Mouse (Mus musculus) embryo, embryonic 10 days (tissue): ENCODE results near the gene Ola1.

ENCODE experiments used
- DNase-seq: peaks from one replicate; pipeline ENCODE4 v3.0.0-alpha.2; 2015; ENCODE audit warnings: low spot score

Gene Ola1

DNA sequence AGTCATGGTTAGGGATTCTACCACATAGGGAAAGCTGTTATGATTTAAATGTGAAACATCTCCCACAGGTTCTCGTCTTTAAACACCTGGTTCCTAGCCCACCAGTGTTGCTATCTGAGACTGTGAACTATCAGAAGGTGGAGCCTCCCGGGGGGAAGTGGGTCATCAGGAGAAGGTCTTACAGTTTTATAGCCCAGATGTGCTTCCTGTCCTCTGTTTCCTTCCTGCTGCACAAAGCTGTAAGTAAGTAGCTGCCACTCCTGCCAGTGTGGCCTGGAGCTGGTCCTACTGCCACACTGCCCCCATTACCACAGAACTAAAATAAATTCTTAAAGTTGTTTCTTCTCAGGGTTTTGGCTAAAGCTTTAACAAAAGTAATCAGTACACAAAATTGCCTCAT lies 72.6 kb downstream of the Ola1 start:
- no peak for DNase-seq

DNA sequence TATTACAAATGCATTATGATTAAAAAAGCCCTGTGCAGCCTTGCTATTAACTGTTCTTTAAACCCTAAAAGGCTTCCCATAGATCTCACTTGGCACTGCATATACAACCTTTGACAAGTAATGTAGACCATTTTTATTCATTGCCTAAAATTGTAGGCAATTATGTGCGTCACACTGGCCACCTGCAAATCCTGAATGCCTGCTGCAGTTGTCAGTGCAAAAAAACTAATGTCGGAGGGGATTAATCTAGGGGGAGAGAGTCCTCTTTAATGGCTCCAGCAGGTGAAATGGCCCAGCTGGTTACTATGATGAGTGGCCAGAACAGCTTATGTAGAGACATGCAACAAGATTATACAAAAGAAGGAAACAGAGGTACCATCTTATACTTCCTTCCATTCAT lies 75.0 kb downstream of the Ola1 start:
- DNase-seq, result no peak

DNA sequence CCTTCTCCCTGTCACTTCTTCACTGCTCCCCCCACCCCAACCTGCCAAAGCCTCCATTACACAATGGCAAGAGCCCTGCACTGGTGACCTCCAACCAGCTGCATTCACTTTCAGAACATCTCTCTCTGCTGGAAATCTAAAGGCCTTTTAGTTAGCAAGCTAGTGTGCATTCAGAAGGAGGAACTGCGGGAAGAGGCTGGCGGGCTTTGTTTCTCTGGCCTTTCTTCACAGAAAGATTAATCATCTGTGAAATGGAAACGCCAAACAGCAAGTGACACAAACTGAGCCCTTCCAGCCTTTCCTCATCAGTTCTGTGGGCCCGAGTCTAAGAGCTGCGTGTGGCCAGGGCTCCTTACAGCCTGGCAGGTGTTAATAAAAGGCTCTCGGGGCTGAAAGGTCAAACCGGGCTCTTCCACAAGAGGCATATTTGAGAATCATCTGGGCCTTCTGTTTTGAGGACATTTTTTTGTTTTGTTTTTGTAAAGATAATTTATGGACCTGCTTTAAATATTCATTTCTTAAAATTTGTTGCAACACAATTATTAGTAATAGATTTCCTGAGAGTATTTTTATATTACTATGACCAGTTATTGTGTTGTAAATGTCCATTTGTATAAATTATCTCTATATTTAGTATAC lies 75.8 kb downstream of the Ola1 start:
- DNase-seq, result peak; percentile 85

DNA sequence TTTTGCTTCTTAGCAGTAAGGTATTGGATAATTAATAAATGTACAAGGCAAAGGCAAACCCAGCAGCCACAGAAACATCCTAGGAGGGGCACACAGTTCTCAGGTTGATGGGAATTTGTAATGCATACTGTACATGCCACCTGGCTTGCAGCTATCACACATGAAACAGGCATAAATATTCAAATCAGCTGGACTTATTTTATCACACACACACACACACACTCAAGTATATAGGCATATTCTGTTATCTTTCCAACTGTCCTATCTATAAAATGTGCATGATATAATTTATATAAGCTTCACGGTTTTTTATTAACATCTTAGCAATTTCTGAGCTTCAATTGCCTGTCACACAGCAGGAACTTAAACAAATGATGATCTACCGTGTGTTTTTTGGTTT lies 85.8 kb downstream of the Ola1 start:
- no peak for DNase-seq

DNA sequence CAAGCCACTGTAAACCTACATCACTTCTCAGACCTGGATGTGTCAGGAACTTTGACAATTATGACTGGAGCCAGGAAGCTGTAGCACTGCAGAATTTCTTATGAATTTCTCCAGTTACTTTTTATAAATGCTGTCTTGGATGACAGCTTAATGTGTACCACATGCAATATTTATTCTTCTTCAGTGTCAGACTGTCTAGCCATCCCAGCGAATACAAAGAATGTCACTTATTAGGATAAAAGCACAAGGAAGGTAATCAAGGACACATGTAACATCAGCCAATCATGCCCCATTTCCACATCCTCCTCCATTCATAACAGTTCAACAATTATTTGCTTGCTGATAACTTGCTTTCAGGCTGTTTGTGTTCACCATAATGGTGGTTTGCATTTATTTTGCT lies 91.0 kb downstream of the Ola1 start:
- no peak for DNase-seq

DNA sequence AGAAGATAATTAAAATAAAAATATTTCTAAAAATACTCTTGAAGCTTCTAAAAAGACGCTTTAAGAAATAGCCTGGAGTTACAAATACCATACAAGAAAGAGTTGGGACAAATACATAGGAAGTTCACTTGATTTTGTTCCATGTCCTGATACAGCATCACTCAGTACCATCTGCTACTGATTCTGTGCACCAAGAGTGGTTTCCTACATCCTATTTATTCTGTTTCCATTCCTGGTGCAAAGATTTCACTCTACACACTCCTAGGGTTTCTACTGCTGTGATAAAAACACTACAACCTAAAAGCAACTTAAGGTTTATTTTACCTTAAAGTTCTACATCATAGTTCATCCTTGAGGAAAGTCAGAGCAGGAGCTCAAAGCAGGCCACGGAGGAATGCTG lies 99.9 kb downstream of the Ola1 start:
- no peak for DNase-seq

DNA sequence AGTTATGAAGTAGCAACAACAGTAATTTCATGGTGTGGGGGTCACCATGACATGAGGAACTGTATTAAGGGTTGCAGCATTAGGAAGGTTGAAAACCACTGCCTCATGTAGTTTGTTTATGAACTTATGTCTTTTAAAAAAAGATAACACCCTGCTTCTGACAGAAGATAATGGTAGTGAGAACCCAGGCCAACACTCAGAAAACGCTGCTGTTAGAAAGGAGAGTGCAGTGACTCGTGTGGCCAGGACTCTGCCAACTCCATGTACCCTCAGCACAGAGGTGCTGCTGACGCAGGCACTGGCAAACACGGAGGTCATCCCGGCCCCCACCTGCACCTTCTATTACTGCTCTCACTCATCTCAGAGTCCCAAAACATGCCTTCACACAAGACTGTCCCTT lies 111.6 kb downstream of the Ola1 start:
- no peak for DNase-seq

DNA sequence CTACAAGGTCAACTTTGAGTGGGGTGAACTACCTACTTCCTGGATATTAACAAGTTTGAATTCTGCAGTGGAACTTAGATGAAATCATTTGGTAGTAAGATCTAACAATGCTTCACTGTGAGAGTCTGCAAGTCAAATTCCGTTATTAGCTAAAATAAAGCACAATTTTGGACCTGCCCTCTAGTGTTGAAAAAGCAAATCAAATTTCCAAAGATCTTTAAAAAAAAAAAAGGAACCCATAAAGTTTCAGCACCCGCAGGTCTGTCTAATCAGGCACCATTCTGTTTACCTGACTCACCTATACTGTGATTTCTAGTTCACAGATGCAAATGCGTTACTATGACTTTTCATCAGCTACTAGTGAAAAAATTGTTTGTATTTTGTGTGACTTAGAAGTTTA lies 122.2 kb downstream of the Ola1 start:
- no peak for DNase-seq

DNA sequence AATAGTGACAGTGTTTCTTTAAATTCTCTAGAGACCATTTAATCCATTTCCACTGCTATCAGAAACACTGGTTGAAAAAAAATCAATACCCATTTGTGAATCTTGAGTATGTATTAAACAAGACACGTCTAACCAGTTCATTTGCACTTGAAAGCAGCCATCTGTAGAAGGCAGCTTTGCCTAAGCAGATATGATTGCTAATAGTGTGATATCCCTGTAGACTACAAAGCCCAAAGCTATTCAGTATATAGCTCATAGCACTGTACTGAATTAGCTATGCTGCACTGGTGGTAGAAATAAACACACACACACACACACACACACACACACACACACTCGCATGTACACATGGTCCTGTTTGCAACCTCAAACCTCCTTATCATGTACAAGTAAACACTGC lies 123.4 kb downstream of the Ola1 start:
- DNase-seq, result no peak

DNA sequence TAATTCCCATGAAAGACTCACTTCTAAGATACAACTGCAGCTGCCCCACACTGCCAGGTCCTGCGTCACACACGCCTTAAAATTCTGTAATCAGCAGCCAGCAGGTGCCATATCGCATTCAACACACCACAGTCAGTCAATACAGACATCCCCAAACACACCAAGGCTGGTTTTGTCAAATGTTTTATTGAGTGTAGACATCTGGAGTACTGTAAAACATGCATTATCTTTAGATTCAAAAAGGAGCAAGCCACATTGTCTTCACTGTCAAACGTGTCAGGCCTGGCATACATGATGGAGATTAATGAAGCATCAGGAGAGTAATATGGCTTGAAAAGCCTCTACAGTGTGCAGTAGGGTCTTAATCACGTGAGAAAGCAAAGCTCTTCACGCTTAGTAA lies 125.7 kb downstream of the Ola1 start:
- no peak for DNase-seq

DNA sequence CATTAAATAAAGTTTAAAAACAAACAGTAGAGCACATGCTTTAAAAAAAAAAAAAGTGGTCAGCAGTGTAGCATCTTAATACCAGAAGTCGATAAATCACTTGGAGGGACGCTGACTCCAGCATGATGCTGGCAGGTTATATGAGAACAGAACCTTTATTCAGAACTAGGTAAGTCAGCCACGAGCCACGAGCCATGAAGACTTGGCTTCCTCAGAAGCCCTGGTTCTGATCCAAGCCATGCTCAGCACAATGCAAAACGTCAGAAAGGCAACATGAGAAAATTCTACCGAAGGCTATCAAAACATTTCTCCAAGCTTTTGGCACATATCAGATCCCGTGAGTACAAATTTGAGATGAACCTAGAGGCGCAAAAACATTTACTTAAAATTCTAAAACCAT lies 127.4 kb downstream of the Ola1 start:
- DNase-seq, result no peak

DNA sequence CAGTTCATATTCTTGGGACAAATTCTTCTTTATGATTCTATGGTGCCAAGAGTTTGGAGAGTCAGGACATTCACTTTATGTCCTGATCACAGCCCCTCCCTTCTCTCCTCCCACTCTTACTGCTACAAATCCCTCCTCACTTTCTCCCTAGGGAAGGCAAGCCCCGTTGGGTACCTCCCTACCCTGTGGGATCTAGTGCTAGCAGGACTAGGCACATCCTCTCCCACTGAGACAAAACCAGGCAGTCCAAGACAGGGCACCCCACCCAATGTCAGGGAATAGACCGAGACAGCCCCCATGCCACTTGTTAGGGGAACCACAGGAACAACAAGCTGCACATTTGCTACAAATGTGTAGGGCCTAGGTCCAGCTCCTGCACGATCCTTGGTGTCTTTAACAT lies 131.1 kb downstream of the Ola1 start:
- DNase-seq, result no peak

DNA sequence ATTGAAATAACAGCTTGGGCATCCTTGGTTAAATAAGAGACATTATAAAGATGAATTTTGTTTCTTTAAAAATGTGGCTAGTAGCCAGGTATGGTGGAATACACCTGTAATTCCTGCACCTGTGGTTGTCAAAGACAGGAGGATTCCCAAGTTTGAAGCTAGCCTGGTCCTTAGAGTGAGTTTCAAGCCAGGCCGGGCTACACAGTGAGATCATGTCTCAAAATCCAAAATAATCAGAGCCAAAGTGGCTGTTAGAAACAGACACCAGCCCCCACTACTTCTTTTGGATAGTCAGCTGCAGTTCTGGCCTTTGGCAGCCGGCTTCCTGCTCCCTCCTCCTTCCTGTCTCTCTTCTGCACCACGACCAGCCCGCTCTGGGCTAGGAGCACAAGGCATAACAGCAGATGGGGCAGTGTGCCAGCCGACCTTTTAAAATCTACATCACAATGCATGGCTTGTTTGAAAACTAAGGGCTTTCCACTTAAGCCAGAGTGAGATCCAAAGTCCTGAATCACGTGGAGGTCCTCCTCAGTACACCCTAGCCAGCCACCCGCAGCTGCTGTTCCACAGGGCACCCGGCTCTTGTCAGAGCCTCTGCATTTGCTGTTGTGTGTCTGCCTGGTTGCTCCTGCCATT lies 132.9 kb downstream of the Ola1 start:
- DNase-seq, result peak; percentile 21

DNA sequence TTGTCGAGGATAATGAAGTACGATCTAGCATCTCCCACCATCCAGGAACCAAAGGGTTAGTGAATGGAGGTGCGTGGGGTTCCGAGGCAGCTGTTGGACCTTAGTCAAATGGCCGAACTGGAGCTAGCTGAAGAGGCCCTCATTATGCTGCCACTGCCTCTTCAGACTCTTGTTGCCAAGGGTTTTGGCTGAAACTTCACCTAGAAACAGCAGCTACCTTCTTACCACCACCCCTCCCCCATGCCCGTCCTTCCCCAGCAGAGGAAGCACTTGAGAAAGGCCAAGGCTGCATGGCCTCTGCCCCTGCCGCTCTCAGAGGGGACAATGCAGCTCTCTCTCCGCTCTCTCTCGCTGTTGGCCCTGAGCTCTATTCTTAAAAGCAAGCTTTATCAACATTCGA lies 136.2 kb downstream of the Ola1 start:
- peak; percentile 22 for DNase-seq

DNA sequence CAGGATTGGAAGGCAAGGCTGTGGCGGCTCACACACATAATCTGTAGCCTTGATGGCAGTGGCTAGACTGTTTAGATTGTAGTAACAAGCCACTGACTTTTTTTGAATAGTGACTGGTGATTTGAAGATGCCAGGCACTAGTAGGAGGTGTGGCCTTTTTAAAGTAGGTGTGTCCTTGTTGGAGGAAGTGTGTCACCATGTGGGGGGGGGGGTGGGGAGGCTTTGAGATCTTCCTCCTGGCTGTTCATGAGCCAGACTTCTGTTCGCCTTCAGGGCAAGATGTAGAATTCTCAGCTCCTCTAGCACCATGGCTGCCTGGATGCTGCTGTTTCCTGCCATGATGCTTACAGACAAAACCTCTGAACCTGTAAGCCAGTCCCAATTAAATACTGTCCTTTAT lies 136.9 kb downstream of the Ola1 start:
- no peak for DNase-seq

DNA sequence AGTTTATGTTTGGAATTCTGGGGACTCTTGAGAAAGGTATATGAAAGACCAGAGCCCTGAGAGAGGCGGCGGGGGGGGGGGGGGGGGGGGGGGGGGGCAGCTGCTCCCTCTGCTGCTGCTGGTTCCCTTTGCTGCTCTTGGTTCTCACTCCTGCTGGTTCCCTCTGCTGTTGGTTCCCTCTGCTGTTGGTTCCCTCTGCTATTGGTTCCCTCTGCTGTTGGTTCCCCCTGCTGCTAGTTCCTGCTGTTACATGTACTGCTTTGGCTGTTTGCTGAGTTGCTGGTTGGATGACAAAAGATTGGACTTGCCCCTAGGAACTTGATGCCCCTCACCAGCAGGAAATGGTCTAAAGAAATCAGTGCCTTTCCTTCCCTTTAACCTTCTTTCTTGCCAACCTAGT lies 138.6 kb downstream of the Ola1 start:
- no peak for DNase-seq

DNA sequence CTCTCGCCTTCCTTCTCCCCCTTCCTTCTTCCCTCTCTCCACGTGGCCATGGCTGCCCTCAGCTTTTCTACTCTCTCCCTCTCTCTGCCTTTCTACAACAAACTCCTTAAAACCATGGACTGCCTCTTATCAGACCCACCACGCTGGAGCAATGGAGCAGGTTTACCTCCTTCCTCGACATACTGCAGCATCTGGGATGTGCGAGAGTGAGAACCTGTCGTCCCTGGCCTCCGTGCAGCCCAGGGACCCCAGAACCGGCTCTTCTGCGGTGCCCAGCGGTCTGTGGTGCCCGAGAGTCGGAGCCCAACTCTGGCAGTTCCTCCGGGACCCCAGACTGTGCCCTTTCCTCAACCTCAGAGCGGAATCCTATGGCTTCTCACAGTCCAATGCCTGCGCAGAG lies 139.4 kb downstream of the Ola1 start:
- DNase-seq, result no peak

DNA sequence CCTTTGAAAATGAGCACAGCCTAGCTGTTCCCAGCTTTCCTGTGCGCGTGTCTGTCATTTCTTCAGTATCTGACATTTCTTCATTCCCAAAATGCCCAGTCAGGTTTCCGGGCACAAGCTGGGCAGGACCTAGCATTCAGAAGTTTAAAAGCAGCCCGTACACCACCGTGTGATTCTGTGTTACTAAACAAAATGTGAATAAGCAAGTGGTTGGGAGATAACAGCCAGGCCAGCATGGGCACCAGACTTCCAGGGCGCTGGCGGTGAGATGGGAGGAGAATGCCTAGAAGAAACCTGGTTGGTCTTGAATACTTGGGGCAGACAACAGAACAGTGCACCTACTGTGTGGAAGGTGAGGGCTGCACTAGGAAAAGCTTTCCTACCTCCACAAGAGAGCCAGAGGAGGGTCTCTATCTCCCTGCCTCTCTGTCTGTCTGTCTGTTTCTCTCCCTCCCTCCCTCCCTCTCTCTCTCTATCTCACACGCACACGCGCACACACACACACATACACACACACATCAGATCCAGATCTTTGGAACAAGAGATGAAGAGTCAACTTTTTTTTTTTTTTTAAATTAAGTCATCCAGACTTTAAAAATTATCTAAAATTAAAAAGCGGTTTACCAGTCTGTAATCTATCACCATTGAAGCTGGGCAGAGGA lies 144.8 kb downstream of the Ola1 start:
- no peak for DNase-seq

DNA sequence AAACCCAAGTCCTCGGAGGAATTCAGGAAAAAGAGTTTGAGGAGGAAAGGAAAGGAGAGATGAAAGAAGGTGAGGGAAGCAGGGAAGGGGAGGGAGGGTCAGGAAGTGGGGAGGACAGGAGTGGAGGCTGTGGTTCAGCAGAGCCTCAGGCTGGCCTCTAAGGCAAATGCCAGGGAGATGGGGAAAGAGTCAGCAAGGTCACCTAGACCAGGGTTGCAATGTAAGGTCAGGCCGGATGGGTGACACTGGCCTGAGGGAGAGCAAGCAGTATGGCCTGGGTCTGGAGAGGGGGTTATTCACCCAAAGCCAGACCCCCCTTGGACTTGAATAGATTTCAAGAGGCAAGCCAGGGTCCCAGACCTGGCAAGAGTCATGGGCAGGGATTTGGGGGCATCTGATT lies 147.5 kb downstream of the Ola1 start:
- DNase-seq, result no peak

DNA sequence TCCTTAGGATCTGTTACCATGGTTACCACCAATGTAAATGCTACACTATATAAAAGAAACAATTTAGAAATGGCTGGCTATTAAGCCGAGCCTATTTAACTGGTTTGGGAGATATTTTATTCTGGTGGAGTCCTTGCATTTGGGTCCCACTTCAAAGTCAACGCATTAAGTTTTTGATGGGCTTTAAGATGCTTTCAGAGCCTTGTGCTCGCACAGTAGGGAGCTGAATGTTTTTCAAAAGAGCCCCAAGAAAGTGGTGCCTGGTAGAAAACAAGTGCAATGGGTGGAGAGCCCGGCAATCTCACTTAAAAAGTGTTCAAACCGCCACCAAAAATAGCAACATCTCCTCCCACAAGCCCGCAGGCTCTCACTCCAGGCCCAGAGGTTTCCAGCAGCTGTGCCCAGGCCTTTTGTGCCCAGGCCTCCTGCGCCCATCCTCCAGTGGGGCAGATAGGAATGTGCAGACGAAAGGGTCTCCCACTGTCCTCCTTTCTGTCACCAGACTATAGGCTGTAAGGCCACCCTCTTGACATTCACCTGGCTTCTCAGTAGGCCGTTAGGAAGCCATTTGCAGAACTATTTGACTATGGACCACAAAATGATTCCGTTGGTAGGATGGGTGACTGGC lies 148.2 kb downstream of the Ola1 start:
- DNase-seq, result no peak

DNA sequence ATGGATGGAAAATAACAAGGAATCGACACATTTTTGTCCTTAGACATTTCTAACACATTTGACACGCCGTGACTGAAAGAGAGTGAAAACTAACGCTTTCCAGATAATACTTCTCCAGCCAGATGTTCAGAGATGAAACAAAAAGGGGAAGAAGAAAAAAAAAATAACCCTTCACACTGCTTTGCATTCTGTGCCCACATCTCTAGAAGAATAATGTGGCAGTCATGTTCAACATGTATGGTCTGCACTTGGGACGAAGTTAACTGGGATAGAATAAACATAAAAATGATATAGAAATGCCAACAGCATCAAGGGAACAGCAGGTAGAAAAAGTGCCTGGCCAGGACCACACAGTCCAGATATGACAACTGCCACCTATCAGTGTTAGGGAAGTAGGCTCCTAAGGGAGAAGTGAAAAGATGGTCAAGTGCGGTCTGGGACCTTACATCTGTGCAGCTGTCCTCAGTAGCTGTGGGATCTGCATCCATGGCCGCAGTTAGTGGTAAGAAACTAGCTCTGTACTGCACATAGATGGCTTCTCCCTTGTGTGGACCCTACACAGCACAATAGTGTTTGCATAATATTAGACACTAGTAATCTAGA lies 149.4 kb downstream of the Ola1 start:
- no peak for DNase-seq

DNA sequence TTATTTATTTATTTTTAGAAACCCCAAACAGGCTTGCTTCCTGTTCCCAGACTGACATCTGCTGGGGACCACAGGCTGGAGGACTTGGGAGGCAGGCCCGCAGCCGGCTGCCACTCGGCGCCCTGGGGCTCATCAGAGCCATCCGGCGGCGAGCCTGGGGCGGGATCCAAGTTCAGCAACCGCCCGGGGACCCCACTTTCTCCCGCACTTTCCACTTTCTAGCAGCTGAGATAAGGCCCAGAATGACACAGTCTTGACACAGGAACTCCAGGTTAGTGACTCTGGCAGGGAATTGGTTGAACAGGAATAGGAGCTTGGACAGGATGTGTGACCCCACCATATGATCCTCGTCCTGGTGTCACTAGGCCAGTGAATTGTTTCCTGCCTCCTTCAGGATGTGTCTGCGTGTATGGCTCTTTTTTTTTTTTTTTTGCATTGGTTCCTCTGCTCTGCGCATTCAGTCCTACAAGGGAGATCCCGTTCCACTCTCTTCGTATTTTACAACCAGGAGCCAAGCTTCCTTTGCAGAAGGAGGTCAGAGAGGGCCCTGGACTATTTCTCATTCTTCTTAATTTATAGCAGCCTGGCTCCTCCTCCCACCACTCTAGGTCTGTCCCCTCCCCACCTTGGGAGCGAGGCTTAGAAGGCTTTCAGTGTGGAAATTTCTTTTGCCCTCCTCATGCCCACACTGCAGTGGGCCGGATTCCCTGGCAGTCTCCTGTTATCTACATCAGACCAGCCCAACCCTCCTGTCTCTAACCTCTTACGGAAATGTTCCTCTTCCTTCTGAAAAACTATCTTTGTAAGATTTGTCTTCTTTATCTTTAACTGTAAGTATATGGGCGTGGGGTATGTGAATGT lies 152.2 kb downstream of the Ola1 start:
- DNase-seq, result peak; percentile 53
